Mouse (Mus musculus) adrenal gland, adult 18-20 months (tissue): ENCODE results near the gene Olfr103. TPM values are rescaled to one million over a fixed set of nuclear protein-coding genes. Genes with fewer than 3 reads are reported as not detected.

Experiments
- DNase-seq, 2 experiments: peaks; one replicate each; pipeline ENCODE4 v3.0.0; 2021 to 2022; ENCODE audit warnings: low spot score in 2 of 2
- long read RNA-seq, 2 experiments: library from polyadenylated mRNA; stranded (forward); transcript quantifications; one replicate each; pipeline ENCODE4 v2.0.0; 2021
- total RNA-seq, 2 experiments: library from RNA; stranded (reverse); gene quantifications; 1 replicate in 1 of 2; 2 replicates in 1 of 2; pipeline ENCODE4 v1.2.3; 2021

The Olfr103 gene
- not detected for total RNA-seq
- long read RNA-seq, experiment 1 = 0 reads
- long read RNA-seq, experiment 2 = 0 reads

DNA sequence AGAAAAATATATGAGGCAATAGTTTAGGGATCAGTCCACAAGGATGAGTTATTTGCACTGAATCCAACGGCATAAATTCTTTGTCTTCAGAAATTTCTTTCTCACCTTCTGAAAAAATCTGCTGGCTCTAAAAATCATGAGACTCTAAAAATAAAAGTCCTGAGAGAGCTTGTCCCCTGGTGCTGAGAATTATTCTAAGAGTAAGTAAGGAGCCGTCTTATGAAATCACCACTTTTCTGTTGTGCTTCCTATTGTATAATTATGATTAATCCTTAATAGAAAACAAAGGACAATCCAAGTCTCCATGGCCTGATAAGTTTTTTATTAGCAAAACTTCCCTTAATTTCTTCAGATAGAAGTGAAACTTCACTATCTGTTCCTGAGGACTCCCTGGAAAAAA is at the start of gene Olfr103:
Gene Olfr103, minus strand, starts transcription at position 101 of the 400 bp plus-strand sequence.
- no peak for DNase-seq

DNA sequence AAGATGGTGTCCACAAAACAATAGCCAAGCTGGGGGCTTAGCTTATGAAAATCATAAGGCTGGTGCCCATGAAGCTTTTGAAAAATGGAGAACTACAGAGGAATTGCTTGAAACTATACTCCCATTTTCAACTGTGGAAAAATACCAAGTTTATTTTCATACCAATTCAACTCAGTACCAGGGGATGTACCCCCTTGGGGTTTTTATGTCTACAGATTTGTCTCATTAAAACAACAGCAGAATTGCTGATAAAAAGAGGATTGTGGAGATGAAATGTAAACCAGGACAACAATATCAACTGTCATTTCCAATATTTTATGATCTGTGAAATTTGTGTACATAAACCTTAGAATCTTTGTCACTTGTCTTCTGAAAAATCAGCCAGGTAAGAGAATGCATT is 39.2 kb upstream of the Olfr103 start, which contains the start of gene Olfr105-ps:
Gene Olfr105-ps, plus strand, starts transcription at position 301 of the 400 bp plus-strand sequence.
- no peak for DNase-seq

DNA sequence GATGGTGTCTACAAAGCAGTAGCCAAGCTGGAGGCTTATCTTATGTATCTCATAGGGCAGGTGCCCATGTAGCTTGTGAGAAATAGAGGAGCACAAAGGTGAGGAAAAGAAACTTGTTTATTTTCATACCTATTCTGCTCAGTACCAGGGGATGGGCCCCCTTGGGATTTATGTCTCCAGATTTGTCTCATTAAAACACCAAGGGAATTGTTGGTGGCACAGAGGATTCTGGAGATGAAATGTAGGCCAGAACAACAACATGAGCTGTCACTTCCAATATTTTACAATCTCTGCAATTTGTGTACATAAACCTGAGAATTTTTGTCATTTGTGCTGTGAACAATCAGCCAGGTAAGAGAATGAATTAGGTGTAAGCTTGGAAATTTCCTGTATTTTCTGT is 19.8 kb upstream of the Olfr103 start, which contains the start of gene Olfr104-ps:
Gene Olfr104-ps, plus strand, starts transcription at position 301 of the 400 bp plus-strand sequence.
- no peak for DNase-seq

DNA sequence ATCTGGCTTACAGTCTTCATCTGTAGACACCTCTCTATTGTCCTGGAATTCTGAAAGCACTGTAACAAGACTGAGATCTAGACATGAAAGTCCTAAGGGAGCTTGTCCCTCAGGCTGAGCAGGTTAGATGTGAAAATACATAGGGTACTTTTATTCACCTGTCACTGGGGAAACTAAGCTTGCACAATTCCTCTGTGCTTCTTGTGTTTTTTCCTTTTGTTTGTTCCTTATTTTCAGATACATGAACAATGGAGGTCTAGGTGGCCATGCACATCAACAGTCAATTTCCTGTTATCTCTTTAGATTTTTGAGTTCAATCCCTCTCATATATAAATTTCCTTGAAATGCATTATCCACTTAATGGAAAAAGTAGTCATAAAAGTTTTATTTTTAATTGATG is 22.5 kb downstream of the Olfr103 start, which contains the start of gene Olfr102:
Gene Olfr102, minus strand, starts transcription at position 101 of the 400 bp plus-strand sequence.
- DNase-seq = no peak

DNA sequence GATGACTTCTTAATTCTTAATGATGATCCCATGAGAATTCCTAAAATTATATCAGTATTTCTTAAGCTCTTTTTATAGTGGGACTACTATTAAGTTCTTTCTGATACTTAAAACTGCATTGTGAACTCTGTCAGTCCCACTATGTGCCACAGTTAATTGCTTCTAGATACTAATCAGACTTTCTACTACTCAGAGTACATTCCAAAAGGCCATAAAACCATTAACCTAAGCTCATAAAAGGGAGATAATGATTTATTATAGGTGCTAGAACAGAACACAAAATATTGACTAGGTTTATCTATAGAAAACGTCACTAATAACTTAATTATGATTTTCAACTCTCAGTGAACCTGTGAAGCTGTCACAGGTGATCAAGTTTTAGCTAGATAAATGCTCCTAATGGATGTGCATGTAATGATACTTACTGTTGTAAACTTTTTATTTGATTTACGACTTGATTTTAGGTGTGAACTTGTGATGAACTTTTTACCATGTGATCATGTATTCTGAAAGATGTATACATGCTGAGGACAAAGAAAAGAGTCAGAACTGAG is 29.3 kb downstream of the Olfr103 start:
- no peak for DNase-seq

DNA sequence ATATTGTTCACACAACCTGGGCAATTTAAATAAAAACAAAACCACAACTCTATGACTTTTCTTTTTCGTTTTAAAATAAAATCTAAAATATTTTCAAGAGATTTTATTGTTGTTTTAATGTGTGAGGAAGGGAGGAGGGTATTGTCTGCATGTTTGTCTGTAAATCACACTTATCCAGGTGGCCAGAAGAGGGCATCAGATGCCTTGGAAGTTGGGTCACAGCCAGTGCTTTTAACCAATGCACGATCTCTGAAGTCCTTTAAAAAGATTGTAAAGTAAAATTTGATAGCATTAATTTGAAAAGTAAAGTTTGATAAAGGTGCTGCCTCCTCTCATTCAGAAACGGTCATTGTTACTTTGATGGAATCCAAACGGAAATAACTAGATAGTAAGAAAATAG is 31.0 kb downstream of the Olfr103 start:
- DNase-seq = no peak

DNA sequence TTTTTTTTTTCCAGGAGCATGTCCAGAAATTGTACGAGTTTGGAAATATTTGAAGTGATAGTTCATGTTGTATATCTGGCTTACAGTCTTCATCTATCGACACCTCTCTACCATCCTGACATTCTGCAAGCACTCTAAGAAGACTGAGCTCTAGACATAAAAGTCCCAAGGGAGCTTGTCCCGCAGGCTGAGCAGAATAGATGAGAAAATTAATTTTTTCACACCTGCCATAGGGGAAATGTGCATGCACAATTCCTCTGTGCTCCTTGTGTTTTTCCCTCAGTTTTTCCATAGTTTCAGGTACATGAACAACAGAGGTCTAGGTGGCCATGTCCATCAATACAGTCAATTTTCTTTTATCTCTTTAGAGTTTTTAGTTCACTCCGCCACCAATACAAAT is 35.3 kb downstream of the Olfr103 start, which contains the start of gene Olfr101:
Gene Olfr101, minus strand, starts transcription at position 101 of the 400 bp plus-strand sequence.
- DNase-seq = no peak

Other genes with a start within 250 kb of the Olfr103 start
- gene Olfr91, start 241.4 kb downstream of the Olfr103 start, total RNA-seq = not detected
- gene Olfr92, start 219.6 kb downstream of the Olfr103 start, total RNA-seq = not detected
- not detected for gene Olfr93, start 178.2 kb downstream of the Olfr103 start, total RNA-seq
- gene Ubd, start 145.8 kb downstream of the Olfr103 start, total RNA-seq = under 1 TPM in 1 of 2 experiments, not detected in 1; 0.67 TPM
- not detected for gene Olfr94, start 138.7 kb downstream of the Olfr103 start, total RNA-seq
- not detected for gene Olfr95, start 126.6 kb downstream of the Olfr103 start, total RNA-seq
- not detected for gene Olfr96, start 119.6 kb downstream of the Olfr103 start, total RNA-seq
- not detected for gene Olfr97, start 102.4 kb downstream of the Olfr103 start, total RNA-seq
- gene Olfr98, start 75.9 kb downstream of the Olfr103 start, total RNA-seq = not detected
- gene H2-M3, start 69.5 kb downstream of the Olfr103 start, total RNA-seq = 1 to 10 TPM; 5.1 to 8.1 TPM
- not detected for gene Olfr99, start 56.2 kb downstream of the Olfr103 start, total RNA-seq
- gene Olfr101, start 35.4 kb downstream of the Olfr103 start, total RNA-seq = not detected
- not detected for gene Olfr102, start 22.6 kb downstream of the Olfr103 start, total RNA-seq
- gene Olfr104-ps, start 19.9 kb upstream of the Olfr103 start, total RNA-seq = not detected
- not detected for gene Olfr105-ps, start 39.3 kb upstream of the Olfr103 start, total RNA-seq
- gene Olfr106-ps, start 50.7 kb upstream of the Olfr103 start, total RNA-seq = not detected
- not detected for gene Olfr107, start 59.5 kb upstream of the Olfr103 start, total RNA-seq
- not detected for gene Olfr108, start 105.8 kb upstream of the Olfr103 start, total RNA-seq
- gene Olfr109, start 119.2 kb upstream of the Olfr103 start, total RNA-seq = not detected
- gene H2-M2, start 143.9 kb upstream of the Olfr103 start, total RNA-seq = 1 to 10 TPM; 1.6 to 9.0 TPM
- gene Olfr110, start 152.8 kb upstream of the Olfr103 start, total RNA-seq = not detected
- under 1 TPM; 0.30 to 0.58 TPM for gene Olfr111, start 168.3 kb upstream of the Olfr103 start, total RNA-seq
- gene Olfr112, start 229.8 kb upstream of the Olfr103 start, total RNA-seq = not detected
- gene Olfr113, start 238.0 kb upstream of the Olfr103 start, total RNA-seq = not detected